Mouse (Mus musculus) leukemia stem cell, adult 10-12 weeks (primary cell): Measurements from ENCODE around the gene Pdzd8. TPM values are rescaled to one million over a fixed set of nuclear protein-coding genes. Genes with fewer than 3 reads are reported as not detected.

Experiments used
- polyA plus RNA-seq: library from polyadenylated mRNA; stranded (reverse); fragments of >175 nt; gene quantifications from 2 replicates; pipeline ENCODE4 v1.2.3, GENCODE M21; 2012; ENCODE audit warnings: low replicate concordance

Pdzd8 gene
- polyA plus RNA-seq, result 16.3 and 19.2 TPM in 2 replicates

DNA sequence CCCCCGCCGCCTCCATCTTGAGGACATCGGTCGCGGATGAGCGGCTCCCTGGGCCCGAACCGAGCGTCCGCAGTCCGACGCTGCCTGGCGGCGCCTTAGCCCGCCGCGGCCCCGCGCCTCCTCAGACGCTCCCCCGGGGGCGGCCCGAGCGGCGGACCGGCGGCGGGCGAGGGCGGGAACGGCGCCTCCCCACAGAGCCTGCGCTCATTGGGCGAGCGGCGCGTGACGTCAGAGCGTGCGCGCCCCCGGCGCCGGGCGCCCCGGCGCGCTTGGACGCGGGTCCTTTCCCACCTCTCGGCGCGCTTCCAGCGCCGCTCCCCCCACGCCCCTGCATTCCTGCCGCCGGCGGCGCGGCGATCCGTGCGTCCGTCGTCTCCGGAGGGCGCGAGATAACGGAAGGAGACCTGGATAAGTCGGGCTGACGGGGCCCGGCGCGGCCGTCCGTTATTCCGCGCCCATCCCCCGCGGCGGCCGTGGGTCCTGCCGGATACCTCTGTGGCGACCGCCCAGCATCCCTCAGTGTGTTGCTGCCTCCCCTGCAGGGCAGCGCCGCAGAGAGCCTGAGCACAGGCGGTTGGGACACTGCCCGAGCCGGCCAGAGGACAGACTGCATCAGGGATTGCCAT lies at the start of gene Pdzd8:
Pdzd8 (minus strand) TSS at position 123 of the 626 bp plus-strand sequence.

DNA sequence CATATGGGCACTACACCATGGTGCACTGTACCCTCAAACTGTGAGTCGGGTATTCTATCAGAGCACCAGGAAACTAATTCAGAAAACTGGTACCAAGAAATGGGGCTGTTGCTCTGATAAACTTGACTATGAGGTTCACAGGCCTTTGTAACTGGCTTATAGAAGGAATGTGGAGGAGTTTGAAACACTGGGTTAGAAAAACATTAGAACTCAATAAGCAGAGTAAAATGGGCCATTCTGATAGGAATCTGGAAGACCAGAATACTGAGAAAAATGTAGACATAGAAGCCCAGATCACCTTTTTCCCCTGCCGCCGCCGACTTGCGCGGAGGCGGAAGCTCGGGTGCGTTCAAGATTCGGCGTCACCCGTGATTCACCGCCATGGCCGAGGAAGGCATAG lies 23.6 kb downstream of the Pdzd8 start, which contains the start of gene Rps12-ps3:
Rps12-ps3 (plus strand) TSS at position 301 of the 400 bp plus-strand sequence.

DNA sequence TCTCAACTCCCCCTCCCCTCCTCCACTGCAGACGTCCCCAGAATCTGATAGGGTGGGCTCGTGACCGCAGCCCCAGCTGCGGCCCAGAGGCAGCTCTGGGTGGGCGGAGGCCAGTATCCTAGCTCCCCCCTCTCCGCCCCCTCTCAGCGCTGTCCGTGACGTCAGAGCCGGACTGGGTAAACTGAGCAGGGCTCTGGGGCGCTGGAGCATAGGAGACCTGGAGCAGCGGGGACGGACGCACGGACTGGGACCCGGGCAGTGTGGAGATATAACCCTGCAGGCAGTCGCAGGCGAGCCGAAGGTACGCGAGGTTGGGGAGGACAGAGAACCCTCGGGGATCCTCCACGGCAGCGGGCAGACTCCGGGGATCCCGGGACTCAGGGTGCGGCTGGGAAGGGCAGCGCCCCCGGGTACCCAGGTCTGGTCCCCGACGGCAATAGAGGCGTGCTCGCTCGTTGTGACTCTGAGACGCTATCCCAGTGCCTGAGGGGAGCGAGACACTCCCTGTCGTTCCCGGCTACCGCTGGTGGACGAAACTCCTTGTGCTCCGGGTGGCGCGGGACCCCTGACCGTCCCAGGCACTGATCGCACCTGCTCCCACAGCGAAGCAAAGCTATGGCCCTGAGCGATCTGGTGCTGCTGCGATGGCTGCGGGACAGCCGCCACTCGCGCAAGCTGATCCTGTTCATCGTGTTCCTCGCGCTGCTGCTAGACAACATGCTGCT lies 84.7 kb downstream of the Pdzd8 start, which contains the start of gene Slc18a2:
Slc18a2 (plus strand) TSS at position 179 of the 725 bp plus-strand sequence.

Other genes with a start within 250 kb of the Pdzd8 start
- not detected in 2 replicates for gene Vax1, start 175.7 kb downstream of the Pdzd8 start, polyA plus RNA-seq
- gene Kcnk18, start 126.6 kb downstream of the Pdzd8 start, polyA plus RNA-seq, result not detected in 2 replicates
- gene Slc18a2, start 84.9 kb downstream of the Pdzd8 start, polyA plus RNA-seq, result 0.06 and 0.07 TPM in 2 replicates
- 0.91 and 58.7 TPM in 2 replicates for gene Rps12-ps3, start 23.5 kb downstream of the Pdzd8 start, polyA plus RNA-seq
- gene Emx2, start 112.6 kb upstream of the Pdzd8 start, polyA plus RNA-seq, result not detected in 2 replicates